Comparison of ENCODE assay signal across 9 mouse cellular contexts in genomic region chr17:35848112-35848511, GRCm38 (mm10). TPM values are rescaled to one million over a fixed set of nuclear protein-coding genes. Genes with fewer than 3 reads are reported as not detected.
DNase-seq lines count a peak whose midpoint lies in the region; ATAC-seq and TF ChIP-seq lines count a peak whose summit lies in the region.
"Had no signal": no experiment of that assay in that cellular context is flagged by ENCODE, and none has a peak within 500 bp of the region (broad histone marks: within the 10 kb centered on the region; RNA-seq: fewer than 3 reads in every experiment).

No protein-coding gene starts in this region.

- H3K9me3 ChIP-seq in kidney, embryonic 14.5 days (ENCODE audit: control insufficient read depth, low read length), result no peaks in the 10 kb centered on the region
- no peaks in the 10 kb centered on the region for H3K9me3 ChIP-seq in stomach, postnatal 0 days (ENCODE audit: control insufficient read depth, low read length)

- H3K27ac ChIP-seq in kidney, embryonic 14.5 days (ENCODE audit: low read depth, low read length), result no peak overlapping the region
- H3K27ac ChIP-seq in stomach, postnatal 0 days (replicated peaks), result no peak overlapping the region

- no peak overlapping the region for H3K9ac ChIP-seq in kidney, embryonic 14.5 days (ENCODE audit: low read depth, low read length)
- H3K9ac ChIP-seq in stomach, postnatal 0 days (ENCODE audit: low read length), result no peak overlapping the region; the same call in 1 of the 2 replicates

- H3K4me1 ChIP-seq in kidney, embryonic 14.5 days (ENCODE audit: control insufficient read depth, insufficient read depth, low read length), result 0 out of 2 replicates have a peak, but pooled peaks cover 1% of the 10 kb centered on the region
- H3K4me1 ChIP-seq in stomach, postnatal 0 days (replicated peaks; ENCODE audit: control insufficient read depth, insufficient read depth), result no peaks in the 10 kb centered on the region

- DNase-seq in kidney, adult 8-10 months, result no peak
- DNase-seq in testis, postnatal 14 days (ENCODE audit: low spot score), result peak; percentile 21
- no peak for DNase-seq in testis, postnatal 10 days (ENCODE audit: low spot score)
- DNase-seq in stomach, postnatal 0 days (ENCODE audit: low spot score), result no peak
- no peak for DNase-seq in ovary, postnatal 10 days (ENCODE audit: low spot score)
- no peak for DNase-seq in spleen, postnatal 10 days (ENCODE audit: low spot score in 2 of 2)
- DNase-seq: adrenal gland, adult 8-10 months had no signal

- TF ChIP-seq EP300 in stomach, postnatal 0 days (optimal IDR thresholded peaks at IDR 0.05), result no peak

- ATAC-seq in kidney, embryonic 14.5 days (ENCODE audit: low FRiP score, low TSS enrichment), result 0 out of 2 replicates have a peak, but pooled peaks have one; percentile 53
- peak; percentile 33; the same call in 1 of the 2 replicates for ATAC-seq in granulocyte monocyte progenitor cell, adult 5-6 weeks (replicated peaks; ENCODE audit: poor library complexity, severe bottlenecking)
- ATAC-seq in stomach, postnatal 0 days (ENCODE audit: low FRiP score, low TSS enrichment), result 0 out of 2 replicates have a peak, but pooled peaks have one; percentile 30

- H3K36me3 ChIP-seq in kidney, embryonic 14.5 days (ENCODE audit: control insufficient read depth, insufficient read depth, low read length), result peaks cover 80% of the 10 kb centered on the region
- H3K36me3 ChIP-seq in stomach, postnatal 0 days (ENCODE audit: control insufficient read depth, insufficient read depth, low read length), result peaks cover 28% of the 10 kb centered on the region

- 58% methylated on average over 1 of the region's 1 CpGs for WGBS in kidney, embryonic 14.5 days
- 36% methylated on average over 1 of the region's 1 CpGs for WGBS in stomach, postnatal 0 days

- TF ChIP-seq CTCF in stomach, postnatal 0 days (IDR thresholded peaks at IDR 0.05; ENCODE audit: low read depth), result peak; percentile 54

- no peaks in the 10 kb centered on the region for H3K27me3 ChIP-seq in kidney, embryonic 14.5 days (ENCODE audit: control insufficient read depth, insufficient read depth, low read length)
- H3K27me3 ChIP-seq in stomach, postnatal 0 days (ENCODE audit: control insufficient read depth, insufficient read depth, low read length), result no peaks in the 10 kb centered on the region

- no peak overlapping the region for H3K4me3 ChIP-seq in kidney, embryonic 14.5 days (ENCODE audit: low read length)
- H3K4me3 ChIP-seq in stomach, postnatal 0 days (ENCODE audit: low read depth, low read length), result no peak overlapping the region

- no peak overlapping the region for H3K4me2 ChIP-seq in kidney, embryonic 14.5 days (replicated peaks; ENCODE audit: low read depth, low read length)
- no peak overlapping the region for H3K4me2 ChIP-seq in stomach, postnatal 0 days (replicated peaks; ENCODE audit: low read depth)

RNA-seq across cellular contexts. Expression of gene Mdc1, which starts 6.8 kb away (rescaled TPM):
- polyA plus RNA-seq in kidney, embryonic 14.5 days (2014; fragmentation: Nextera tagmentation; extraction: Ambion mirVana), result 13.1 and 16.5 TPM in 2 replicates
- total RNA-seq in granulocyte monocyte progenitor cell, adult 5-6 weeks (2014; fragmentation: Nextera tagmentation), result 103 and 159 TPM in 2 replicates
- total RNA-seq in granulocyte monocyte progenitor cell, adult 5-6 weeks (2017), result 23.7 and 28.6 TPM in 2 replicates
- 2.1 and 2.2 TPM in 2 replicates for polyA plus RNA-seq in stomach, postnatal 0 days (2015; fragmentation: Nextera tagmentation; extraction: Ambion mirVana)

RNA-seq across cellular contexts. Expression of gene Tubb5, which starts 10.0 kb away (rescaled TPM):
- polyA plus RNA-seq in kidney, embryonic 14.5 days (2014; fragmentation: Nextera tagmentation; extraction: Ambion mirVana), result 1,061 and 1,103 TPM in 2 replicates
- 640 and 699 TPM in 2 replicates for total RNA-seq in granulocyte monocyte progenitor cell, adult 5-6 weeks (2014; fragmentation: Nextera tagmentation)
- 874 and 1,022 TPM in 2 replicates for total RNA-seq in granulocyte monocyte progenitor cell, adult 5-6 weeks (2017)
- 251 and 296 TPM in 2 replicates for polyA plus RNA-seq in stomach, postnatal 0 days (2015; fragmentation: Nextera tagmentation; extraction: Ambion mirVana)

RNA-seq across cellular contexts. Expression of gene Nrm, which starts 13.0 kb away (rescaled TPM):
- polyA plus RNA-seq in kidney, embryonic 14.5 days (2014; fragmentation: Nextera tagmentation; extraction: Ambion mirVana), result 53.2 and 65.2 TPM in 2 replicates
- total RNA-seq in granulocyte monocyte progenitor cell, adult 5-6 weeks (2014; fragmentation: Nextera tagmentation), result 66.8 and 88.9 TPM in 2 replicates
- 41.5 and 46.0 TPM in 2 replicates for total RNA-seq in granulocyte monocyte progenitor cell, adult 5-6 weeks (2017)
- 27.3 and 27.4 TPM in 2 replicates for polyA plus RNA-seq in stomach, postnatal 0 days (2015; fragmentation: Nextera tagmentation; extraction: Ambion mirVana)

RNA-seq across cellular contexts. Expression of gene Ppp1r18, which starts 17.3 kb away (rescaled TPM):
- polyA plus RNA-seq in kidney, embryonic 14.5 days (2014; fragmentation: Nextera tagmentation; extraction: Ambion mirVana), result 19.1 and 21.1 TPM in 2 replicates
- 56.9 and 60.9 TPM in 2 replicates for total RNA-seq in granulocyte monocyte progenitor cell, adult 5-6 weeks (2014; fragmentation: Nextera tagmentation)
- 15.0 and 17.4 TPM in 2 replicates for total RNA-seq in granulocyte monocyte progenitor cell, adult 5-6 weeks (2017)
- 15.3 and 16.6 TPM in 2 replicates for polyA plus RNA-seq in stomach, postnatal 0 days (2015; fragmentation: Nextera tagmentation; extraction: Ambion mirVana)

RNA-seq across cellular contexts. Expression of gene Flot1, which starts 25.1 kb away (rescaled TPM):
- 35.9 and 36.1 TPM in 2 replicates for polyA plus RNA-seq in kidney, embryonic 14.5 days (2014; fragmentation: Nextera tagmentation; extraction: Ambion mirVana)
- total RNA-seq in granulocyte monocyte progenitor cell, adult 5-6 weeks (2014; fragmentation: Nextera tagmentation), result 66.8 and 109 TPM in 2 replicates
- total RNA-seq in granulocyte monocyte progenitor cell, adult 5-6 weeks (2017), result 58.3 and 63.6 TPM in 2 replicates
- polyA plus RNA-seq in stomach, postnatal 0 days (2015; fragmentation: Nextera tagmentation; extraction: Ambion mirVana), result 41.0 and 43.5 TPM in 2 replicates
